Mouse (Mus musculus) c-Kit-negative CD71-positive TER-119-positive erythroid progenitor cells, embryonic 14.5 days (primary cell): ENCODE results near the gene Tmem29.
A peak's percentile ranks its signal among the peaks of the same experiment; 100 is the strongest.
"Not testable (repeated sequence)": the region's sequence is repeated elsewhere in the genome, so short reads cannot be mapped to it uniquely, and the experiment has no call there.

Experiments
- DNase-seq: peaks from one replicate; pipeline ENCODE4 v3.0.0-alpha.2; 2013; ENCODE audit warnings: low read depth, low spot score

Tmem29 gene

GRCm38 (mm10) chrX:150458766-150459350 is at the start of gene Tmem29:
TSS of gene Tmem29 (minus strand) at chrX:150459154.
- peak; percentile 74 for DNase-seq

- DNase-seq, result no peak
Measured at GRCm38 (mm10) chrX:150508696-150509095, 49.7 kb upstream of the Tmem29 start.

- DNase-seq, result not testable (repeated sequence)
Measured at GRCm38 (mm10) chrX:150487811-150488210, 28.9 kb upstream of the Tmem29 start.

GRCm38 (mm10) chrX:150486314-150487030 is 27.5 kb upstream of the Tmem29 start:
- DNase-seq, result not testable (repeated sequence)

GRCm38 (mm10) chrX:150477854-150478780 is 19.2 kb upstream of the Tmem29 start:
- peak; percentile 77 for DNase-seq

- DNase-seq, result no peak
Measured at GRCm38 (mm10) chrX:150471416-150471815, 12.5 kb upstream of the Tmem29 start.

- DNase-seq, result no peak
Measured at GRCm38 (mm10) chrX:150468266-150468665, 9.3 kb upstream of the Tmem29 start.

GRCm38 (mm10) chrX:150466817-150467216 is 7.9 kb upstream of the Tmem29 start:
- not testable (repeated sequence) for DNase-seq

GRCm38 (mm10) chrX:150460143-150460542 is 1.2 kb upstream of the Tmem29 start:
- DNase-seq, result no peak

GRCm38 (mm10) chrX:150459411-150459927 is 515 bp upstream of the Tmem29 start:
- no peak for DNase-seq

GRCm38 (mm10) chrX:150458136-150458535 is 818 bp downstream of the Tmem29 start:
- no peak for DNase-seq

GRCm38 (mm10) chrX:150440505-150441338 is 18.2 kb downstream of the Tmem29 start:
- no peak for DNase-seq

GRCm38 (mm10) chrX:150436373-150436772 is 22.6 kb downstream of the Tmem29 start:
- DNase-seq, result no peak

- DNase-seq, result peak; percentile 32
Measured at GRCm38 (mm10) chrX:150435367-150435766, 23.6 kb downstream of the Tmem29 start.

- no peak for DNase-seq
Measured at GRCm38 (mm10) chrX:150413505-150413904, 45.4 kb downstream of the Tmem29 start.
